Mouse (Mus musculus) mouse embryonic stem cell (cell line): ENCODE results near the gene Kcna7.

Source experiments
- in situ Hi-C, 2 experiments: fragments of 300-500 bp; cut with MboI; formaldehyde crosslinking; loops; 1 replicate in 1 of 2; 3 replicates in 1 of 2; pipeline ENCODE4 v1.14.3; 2019 to 2020; ENCODE audit warnings: low sequenced_read_pairs in 2 of 2, low pct_unique_long_range_greater_than_20kb in 1 of 2, mixed read lengths in 1 of 2; ENCODE audit not compliant: unreplicated experiment in 1 of 2

The Kcna7 gene

DNA sequence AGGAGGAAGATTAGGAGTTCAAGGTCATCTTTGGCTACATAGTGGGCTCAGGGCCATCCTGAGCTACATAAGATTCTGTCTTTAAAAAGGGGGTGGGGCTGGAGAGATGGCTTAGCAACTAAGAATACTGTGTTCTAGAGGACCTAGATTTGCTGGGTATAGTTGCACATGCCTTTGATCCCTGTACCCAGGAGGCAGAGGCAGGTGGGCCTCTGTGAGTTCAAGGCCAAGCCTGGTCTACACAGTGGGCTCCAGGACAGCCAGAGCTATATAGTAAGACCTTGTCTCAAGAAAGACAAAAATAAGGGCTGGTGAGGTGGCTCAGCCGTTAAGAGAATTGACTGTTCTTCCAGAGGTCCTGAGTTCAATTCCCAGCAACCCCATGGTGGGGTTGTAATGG, 44.5 kb downstream of the Kcna7 start:
- in situ Hi-C loops, result no loop called here

DNA sequence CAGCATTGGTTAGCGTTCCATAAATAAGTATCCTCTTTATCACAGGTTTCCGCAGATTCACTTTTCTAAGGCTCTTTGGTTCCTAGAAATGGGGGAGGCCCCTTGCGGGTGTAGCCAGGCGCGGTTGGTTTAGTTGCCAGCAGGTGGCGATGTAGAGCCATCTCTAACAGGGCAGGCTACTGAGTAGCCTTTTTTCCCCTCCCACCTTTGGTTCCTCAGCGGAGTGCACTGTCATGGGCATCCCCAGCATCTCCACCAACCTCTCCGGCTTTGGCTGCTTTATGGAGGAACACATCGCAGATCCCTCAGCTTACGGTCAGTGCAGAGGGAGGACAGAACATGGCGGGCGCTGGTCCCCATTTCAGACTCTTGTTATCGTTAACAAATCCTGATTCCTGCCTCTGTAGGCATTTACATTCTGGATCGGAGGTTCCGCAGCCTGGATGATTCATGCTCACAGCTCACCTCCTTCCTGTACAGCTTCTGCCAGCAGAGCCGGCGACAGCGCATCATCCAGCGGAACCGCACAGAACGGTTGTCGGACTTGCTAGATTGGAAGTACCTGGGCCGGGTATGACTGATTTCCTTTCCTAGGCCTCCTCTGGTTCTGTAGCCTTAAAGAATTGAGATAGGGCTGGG, 46.0 kb downstream of the Kcna7 start:
- in situ Hi-C loops, result no loop called here

DNA sequence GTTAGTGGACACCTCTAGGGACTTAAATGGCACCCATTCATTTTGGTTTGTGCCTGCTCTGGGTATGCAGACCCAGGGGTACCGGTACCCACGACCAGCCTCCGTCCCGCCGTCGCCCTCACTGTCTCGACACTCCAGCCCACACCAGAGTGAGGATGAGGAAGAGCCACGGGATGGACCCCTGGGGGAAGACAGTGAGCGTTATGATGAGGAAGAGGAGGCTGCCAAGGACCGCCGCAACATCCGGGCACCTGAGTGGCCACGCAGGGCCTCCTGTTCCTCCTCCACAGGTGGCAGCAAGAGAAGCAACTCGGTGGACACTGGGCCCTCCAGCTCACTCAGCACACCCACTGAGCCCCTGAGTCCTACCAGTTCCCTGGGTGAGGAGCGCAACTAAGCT, 49.5 kb downstream of the Kcna7 start:
- in situ Hi-C loops, result no loop called here

GRCm38 (mm10) chr7:45455932-45456696, 50.7 kb downstream of the Kcna7 start:
- in situ Hi-C loops, result no loop called here

DNA sequence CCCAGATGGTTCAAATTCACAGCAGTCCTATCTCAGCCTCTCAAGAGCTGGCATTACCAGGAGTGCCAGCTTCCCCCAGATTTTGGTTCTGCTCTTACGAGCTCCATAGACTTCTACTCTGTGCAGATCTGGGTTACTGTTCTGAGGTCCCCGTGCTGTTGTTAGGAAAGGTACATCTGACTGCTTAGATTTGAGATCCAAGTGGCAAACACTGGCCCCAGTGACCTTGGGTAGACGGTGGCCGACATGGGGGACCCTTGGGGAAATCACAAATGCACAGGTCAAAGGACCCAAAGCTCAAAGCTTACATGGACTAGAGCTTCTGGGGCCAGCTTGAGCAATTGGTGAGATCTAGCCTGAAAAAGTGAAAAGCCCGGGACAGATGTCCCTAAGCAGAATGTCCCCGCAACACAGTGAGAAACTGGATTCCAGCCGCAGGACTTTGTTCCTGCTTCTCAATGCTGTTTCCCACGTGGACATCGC, 51.3 kb downstream of the Kcna7 start:
- in situ Hi-C loops, result no loop called here

DNA sequence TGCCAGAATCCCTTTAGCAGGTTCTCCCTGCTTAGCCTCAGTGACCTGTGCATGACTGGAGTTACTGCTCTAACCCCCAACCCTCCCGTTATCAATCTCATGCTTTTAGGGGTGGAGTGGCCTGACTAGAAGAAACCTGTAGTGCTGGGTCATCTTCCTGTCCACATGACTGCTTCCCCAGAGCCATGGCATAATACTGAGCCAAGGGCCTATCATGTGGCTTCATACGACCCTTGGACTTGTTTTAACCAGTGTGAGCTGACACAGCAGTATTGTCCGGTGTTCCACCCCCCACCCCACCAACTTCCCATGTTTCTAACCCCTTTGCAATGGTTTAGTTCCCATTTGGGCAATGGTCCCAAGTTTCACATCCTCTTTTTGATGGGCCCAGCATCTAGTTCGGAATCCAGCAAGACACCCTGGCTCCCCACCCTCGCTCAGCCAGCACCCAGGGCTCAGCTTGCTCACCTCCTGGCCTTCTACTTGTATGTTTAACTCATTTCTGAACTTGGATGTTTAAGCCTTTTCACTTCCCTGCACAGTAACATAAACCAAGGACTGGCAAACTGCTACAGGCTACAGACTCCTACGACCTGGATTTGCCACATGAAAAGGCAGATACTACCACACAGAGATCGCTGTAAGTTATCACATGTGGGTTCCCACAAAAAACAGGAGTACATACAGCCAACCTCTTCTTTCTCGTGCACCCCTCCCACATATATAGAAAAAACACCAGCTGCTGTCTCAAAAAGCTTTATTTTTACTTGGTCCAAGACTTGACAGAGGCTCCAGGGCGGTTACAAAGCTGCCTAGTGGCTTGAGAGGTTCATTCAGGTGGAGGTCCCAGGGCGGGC, 52.0 kb downstream of the Kcna7 start:
- in situ Hi-C loops, result no loop called here

DNA sequence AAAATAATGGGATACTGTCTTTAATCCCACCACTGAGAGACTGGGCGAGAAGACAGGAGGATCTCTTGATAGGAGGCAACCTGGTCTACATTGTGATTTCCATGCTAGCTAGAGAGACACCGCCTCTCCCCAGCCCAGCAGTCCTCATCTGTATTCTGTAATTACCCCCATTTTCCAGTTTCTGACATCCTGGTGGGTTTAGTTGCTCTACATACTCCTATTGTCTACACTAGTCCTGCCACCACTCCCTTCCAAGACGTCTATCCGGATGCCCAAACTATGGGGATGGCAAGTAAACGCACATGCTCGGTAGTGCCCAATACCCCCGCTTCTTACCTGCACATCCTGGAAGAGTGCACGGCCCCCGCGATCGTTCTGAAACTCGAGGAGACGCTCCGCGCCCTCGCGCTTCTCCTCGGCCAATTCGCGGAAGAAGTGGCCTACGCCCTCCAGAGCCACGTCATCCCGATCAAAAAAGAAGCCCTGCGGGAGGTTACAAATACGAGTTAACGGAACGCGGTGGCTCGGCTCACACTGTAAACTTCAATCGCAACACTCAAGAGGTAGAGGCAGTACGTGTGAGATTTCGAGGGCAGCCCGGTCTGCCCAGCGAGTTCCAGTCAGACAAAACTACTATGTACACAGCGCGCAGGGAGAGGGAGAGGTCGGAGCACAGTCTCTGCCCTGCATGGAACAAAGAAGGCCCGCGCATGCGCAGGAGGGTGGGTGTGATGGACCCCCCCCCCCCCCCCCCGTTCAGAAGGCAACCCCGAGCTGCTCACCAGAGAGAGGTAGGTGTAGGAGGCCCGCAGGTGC, 53.5 kb downstream of the Kcna7 start:
- in situ Hi-C loops, result no loop called here
